13 mouse cellular contexts compared by ENCODE assay signal in genomic region chr3:131631318-131631870, GRCm38 (mm10).
DNase-seq lines count a peak whose midpoint lies in the region; ATAC-seq and TF ChIP-seq lines count a peak whose summit lies in the region.
"Had no signal": no experiment of that assay in that cellular context is flagged by ENCODE, and none has a peak within 500 bp of the region (broad histone marks: within the 10 kb centered on the region; RNA-seq: fewer than 3 reads in every experiment).

No protein-coding gene starts in this region.

- ATAC-seq in heart, postnatal 0 days (ENCODE audit: insufficient read depth, low read depth): no peak
- ATAC-seq in neural tube, embryonic 14.5 days (ENCODE audit: low read depth): peak; percentile 44; the same call in 1 of the 2 replicates
- ATAC-seq: intestine, embryonic 16.5 days had no signal

- no peak overlapping the region for H3K4me3 ChIP-seq in heart, postnatal 0 days (ENCODE audit: low read depth, low read length)
- H3K4me3 ChIP-seq in neural tube, embryonic 14.5 days (ENCODE audit: low read depth, low read length): no peak overlapping the region
- H3K4me3 ChIP-seq: embryonic facial prominence, embryonic 15.5 days had no signal

- 80% methylated on average over 16 of the region's 16 CpGs for WGBS in heart, postnatal 0 days
- WGBS in neural tube, embryonic 14.5 days: 64% methylated on average over 16 of the region's 16 CpGs

- H3K9me3 ChIP-seq in heart, postnatal 0 days (replicated peaks; ENCODE audit: control insufficient read depth, low read length): no peaks in the 10 kb centered on the region
- no peaks in the 10 kb centered on the region for H3K9me3 ChIP-seq in neural tube, embryonic 14.5 days (ENCODE audit: control insufficient read depth, low read length)
- H3K9me3 ChIP-seq: embryonic facial prominence, embryonic 15.5 days had no signal

- no peaks in the 10 kb centered on the region; the same call in 1 of the 2 replicates for H3K4me1 ChIP-seq in heart, postnatal 0 days (ENCODE audit: control insufficient read depth, insufficient read depth)
- H3K4me1 ChIP-seq in neural tube, embryonic 14.5 days (ENCODE audit: control insufficient read depth, insufficient read depth, low read length): 0 out of 2 replicates have a peak, but pooled peaks cover 2% of the 10 kb centered on the region
- H3K4me1 ChIP-seq: embryonic facial prominence, embryonic 15.5 days had no signal

- H3K36me3 ChIP-seq in heart, postnatal 0 days (replicated peaks; ENCODE audit: control insufficient read depth, insufficient read depth, low read length): peaks cover 32% of the 10 kb centered on the region
- no peaks in the 10 kb centered on the region for H3K36me3 ChIP-seq in neural tube, embryonic 14.5 days (ENCODE audit: control insufficient read depth, insufficient read depth, low read length)

- H3K4me2 ChIP-seq in heart, postnatal 0 days (ENCODE audit: low read depth, low read length): no peak overlapping the region
- no peak overlapping the region for H3K4me2 ChIP-seq in neural tube, embryonic 14.5 days (ENCODE audit: low read depth, low read length)
- H3K4me2 ChIP-seq: embryonic facial prominence, embryonic 15.5 days had no signal

- H3K27me3 ChIP-seq in heart, postnatal 0 days (ENCODE audit: control insufficient read depth, insufficient read depth, low read length): no peaks in the 10 kb centered on the region
- no peaks in the 10 kb centered on the region for H3K27me3 ChIP-seq in neural tube, embryonic 14.5 days (ENCODE audit: control insufficient read depth, insufficient read depth, low read length)
- H3K27me3 ChIP-seq: CH12.LX; embryonic facial prominence, embryonic 15.5 days had no signal

- peak overlapping the region; percentile 2; the same call in 1 of the 2 replicates for H3K27ac ChIP-seq in heart, postnatal 0 days (ENCODE audit: low read depth)
- no peak overlapping the region for H3K27ac ChIP-seq in neural tube, embryonic 14.5 days (ENCODE audit: low read depth, low read length)
- H3K27ac ChIP-seq: embryonic facial prominence, embryonic 15.5 days; macrophage; stomach, postnatal 0 days had no signal

- no peak for TF ChIP-seq CTCF in heart, postnatal 0 days (IDR thresholded peaks at IDR 0.05; ENCODE audit: low read depth)

- H3K9ac ChIP-seq in heart, postnatal 0 days (replicated peaks; ENCODE audit: low read depth, low read length): no peak overlapping the region
- H3K9ac ChIP-seq in neural tube, embryonic 14.5 days (replicated peaks; ENCODE audit: low read depth, low read length): no peak overlapping the region
- H3K9ac ChIP-seq: embryonic facial prominence, embryonic 15.5 days had no signal

- TF ChIP-seq EP300 in heart, postnatal 0 days (IDR thresholded peaks at IDR 0.05; ENCODE audit: low read depth): no peak

- DNase-seq in heart, postnatal 0 days (ENCODE audit: low spot score): no peak
- DNase-seq in heart, adult 8-10 months (ENCODE audit: low spot score): no peak
- DNase-seq in neural tube, embryonic 10.5 days (ENCODE audit: extremely low spot score, low spot score): no peak
- DNase-seq in cerebellum, postnatal 14 days: peak; percentile 92 to 97
- no peak for DNase-seq in liver
- DNase-seq in spleen, adult 12 weeks (ENCODE audit: low spot score): no peak
- DNase-seq: retina, postnatal 1 day had no signal

Comparison
In these comparisons a context has a peak if more than half of its experiments do, and no peak if none do; other contexts are left out.
1. DNase-seq: peak in cerebellum, postnatal 14 days (2 of 2); none in heart, postnatal 0 days (single experiment), heart, adult 8-10 months (single experiment), neural tube, embryonic 10.5 days (single experiment), liver (single experiment) and spleen, adult 12 weeks (single experiment).